Mouse (Mus musculus) midbrain, embryonic 14.5 days (tissue): Measurements from ENCODE around the gene Abcc1. TPM values are rescaled to one million over a fixed set of nuclear protein-coding genes. Genes with fewer than 3 reads are reported as not detected.
A peak's percentile ranks its signal among the peaks of the same experiment; 100 is the strongest.

Experiments
- ATAC-seq: fragments of 200-750 bp; cut with Nextera tagmentation; 2 replicates; pipeline ENCODE4 v1.8.0; 2017; ENCODE audit warnings: moderate number of reproducible peaks, moderate library complexity; ENCODE audit not compliant: low FRiP score, low TSS enrichment
- DNase-seq: peaks from one replicate; pipeline ENCODE4 v3.0.0-alpha.2; 2015
- H3K27ac ChIP-seq: fragments of 300-500 bp; sonication (generic); replicated peaks from 2 replicates; pipeline ENCODE4 v1.5.1; 2014; ENCODE audit warnings: mild to moderate bottlenecking, low read depth, low read length, moderate library complexity
- H3K27me3 ChIP-seq: fragments of 300-500 bp; sonication (generic); 2 replicates; pipeline ENCODE4 v1.6.1; 2014; ENCODE audit warnings: low read length, control low read depth, mixed read lengths; ENCODE audit not compliant: control insufficient read depth, insufficient read depth
- H3K36me3 ChIP-seq: fragments of 300-500 bp; sonication (generic); 2 replicates; pipeline ENCODE4 v1.6.1; 2014; ENCODE audit warnings: low read length, control low read depth; ENCODE audit not compliant: control insufficient read depth, insufficient read depth
- H3K4me1 ChIP-seq: fragments of 300-500 bp; sonication (generic); 2 replicates; pipeline ENCODE4 v1.6.1; 2014; ENCODE audit warnings: mild to moderate bottlenecking, antibody characterized with exemption, low read length, control low read depth; ENCODE audit not compliant: control insufficient read depth, insufficient read depth
- H3K4me2 ChIP-seq: fragments of 300-500 bp; sonication (generic); 2 replicates; pipeline ENCODE4 v1.6.1; 2014; ENCODE audit warnings: mild to moderate bottlenecking, low read length, moderate library complexity
- H3K4me3 ChIP-seq: fragments of 300-500 bp; sonication (generic); replicated peaks from 2 replicates; pipeline ENCODE4 v1.5.1; 2014; ENCODE audit warnings: low read depth, low read length
- H3K9ac ChIP-seq: fragments of 300-500 bp; sonication (generic); replicated peaks from 2 replicates; pipeline ENCODE4 v1.6.1; 2014; ENCODE audit warnings: mild to moderate bottlenecking, low read length, moderate library complexity
- H3K9me3 ChIP-seq: fragments of 300-500 bp; sonication (generic); 2 replicates; pipeline ENCODE4 v1.6.1; 2016; ENCODE audit warnings: low read length, control low read depth, mixed read lengths; ENCODE audit not compliant: control insufficient read depth
- WGBS: fragments of 180-500 bp; shearing (Covaris S2); extraction: QIAGEN DNeasy Blood & Tissue Kit; methylation state at CpG from one replicate; pipeline ENCODE4 v1.1.7; 2014; 5-methylcytosine and 5-hydroxymethylcytosine counted together
- polyA plus RNA-seq: library from polyadenylated mRNA; unstranded; fragments of >200 nt; fragmentation: Nextera tagmentation; extraction: Ambion mirVana; gene quantifications from 2 replicates; pipeline ENCODE4 v1.2.1, GENCODE M21; 2014

Abcc1 gene
- polyA plus RNA-seq, 1 experiment from 2014 or later: 9.6 TPM

- Histone ChIP-seq H3K9ac (no peak overlapping the region), H3K27ac (no peak overlapping the region), H3K36me3 (no peaks in the 10 kb centered on the region), H3K4me2 (no peak overlapping the region), H3K4me3 (no peak overlapping the region), H3K27me3 (no peaks in the 10 kb centered on the region), H3K4me1 (no peaks in the 10 kb centered on the region), H3K9me3 (no peaks in the 10 kb centered on the region)
- WGBS: 79% methylated on average over 3 of the region's 3 CpGs
- ATAC-seq (no peak), DNase-seq (no peak)
Observed at GRCm38 (mm10) chr16:14352234-14352633, 9.1 kb upstream of the Abcc1 start.

- no peak overlapping the region for H3K27ac ChIP-seq
- no peak overlapping the region for H3K9ac ChIP-seq
- no peaks in the 10 kb centered on the region for H3K36me3 ChIP-seq
- no peak overlapping the region for H3K4me3 ChIP-seq
- WGBS: 75% methylated on average over 5 of the region's 5 CpGs
- no peak for DNase-seq
- H3K27me3 ChIP-seq: no peaks in the 10 kb centered on the region
- H3K4me1 ChIP-seq: no peaks in the 10 kb centered on the region
- no peak overlapping the region for H3K4me2 ChIP-seq
- no peak for ATAC-seq
- H3K9me3 ChIP-seq: no peaks in the 10 kb centered on the region
Observed at GRCm38 (mm10) chr16:14352663-14353062, 8.7 kb upstream of the Abcc1 start.

- no peak for DNase-seq
- Histone ChIP-seq H3K36me3 (no peaks in the 10 kb centered on the region), H3K9me3 (no peaks in the 10 kb centered on the region), H3K4me3 (no peak overlapping the region), H3K27me3 (no peaks in the 10 kb centered on the region), H3K4me1 (peaks cover 13% of the 10 kb centered on the region), H3K9ac (no peak overlapping the region), H3K27ac (no peak overlapping the region), H3K4me2 (no peak overlapping the region)
- 85% methylated on average over 2 of the region's 2 CpGs for WGBS
- no peak for ATAC-seq
Observed at GRCm38 (mm10) chr16:14357859-14358258, 3.5 kb upstream of the Abcc1 start.

GRCm38 (mm10) chr16:14358531-14358930 lies 2.8 kb upstream of the Abcc1 start:
- ATAC-seq (no peak), DNase-seq (no peak)
- Histone ChIP-seq H3K9me3 (no peaks in the 10 kb centered on the region), H3K4me1 (peaks cover 16% of the 10 kb centered on the region), H3K4me3 (no peak overlapping the region), H3K9ac (no peak overlapping the region), H3K36me3 (no peaks in the 10 kb centered on the region), H3K27ac (no peak overlapping the region), H3K27me3 (no peaks in the 10 kb centered on the region), H3K4me2 (no peak overlapping the region)
- 76% methylated on average over 1 of the region's 1 CpGs for WGBS

GRCm38 (mm10) chr16:14360931-14361330 lies 427 bp upstream of the Abcc1 start:
- DNase-seq (peak; percentile 53), ATAC-seq (peak; percentile 25; the same call in 1 of the 2 replicates)
- Histone ChIP-seq H3K4me3 (peak overlapping the region; percentile 78), H3K27ac (peak overlapping the region; percentile 63; the same call in 1 of the 2 replicates), H3K9ac (peak overlapping the region; percentile 89), H3K36me3 (no peaks in the 10 kb centered on the region), H3K9me3 (no peaks in the 10 kb centered on the region), H3K4me1 (peaks cover 16% of the 10 kb centered on the region), H3K4me2 (peak overlapping the region; percentile 96), H3K27me3 (no peaks in the 10 kb centered on the region)
- WGBS: 3% methylated on average over 7 of the region's 7 CpGs

- peaks cover 16% of the 10 kb centered on the region for H3K4me1 ChIP-seq
- H3K27ac ChIP-seq: 0 out of 2 replicates have a peak overlapping the region, but pooled peaks have one; percentile 55
- H3K9ac ChIP-seq: peak overlapping the region; percentile 89
- H3K4me2 ChIP-seq: peak overlapping the region; percentile 96
- H3K27me3 ChIP-seq: no peaks in the 10 kb centered on the region
- no peaks in the 10 kb centered on the region for H3K9me3 ChIP-seq
- DNase-seq (peak; percentile 34), ATAC-seq (no peak)
- peak overlapping the region; percentile 78 for H3K4me3 ChIP-seq
- 25% methylated on average over 7 of the region's 7 CpGs for WGBS
- no peaks in the 10 kb centered on the region for H3K36me3 ChIP-seq
Observed at GRCm38 (mm10) chr16:14362099-14362820, 902 bp downstream of the Abcc1 start.

GRCm38 (mm10) chr16:14363496-14363895 lies 2.1 kb downstream of the Abcc1 start:
- Histone ChIP-seq H3K27me3 (no peaks in the 10 kb centered on the region), H3K4me3 (no peak overlapping the region), H3K4me1 (peaks cover 16% of the 10 kb centered on the region), H3K9ac (no peak overlapping the region), H3K4me2 (no peak overlapping the region), H3K36me3 (no peaks in the 10 kb centered on the region), H3K9me3 (no peaks in the 10 kb centered on the region), H3K27ac (no peak overlapping the region)
- ATAC-seq (no peak), DNase-seq (no peak)
- WGBS: 95% methylated on average over 3 of the region's 3 CpGs

- Histone ChIP-seq H3K36me3 (no peaks in the 10 kb centered on the region), H3K4me1 (peaks cover 16% of the 10 kb centered on the region), H3K27ac (no peak overlapping the region), H3K9ac (no peak overlapping the region), H3K9me3 (no peaks in the 10 kb centered on the region), H3K4me2 (no peak overlapping the region), H3K27me3 (no peaks in the 10 kb centered on the region), H3K4me3 (no peak overlapping the region)
- ATAC-seq (no peak), DNase-seq (no peak)
- WGBS: 95% methylated on average over 6 of the region's 6 CpGs
Observed at GRCm38 (mm10) chr16:14364066-14364465, 2.7 kb downstream of the Abcc1 start.

- WGBS: 79% methylated on average over 4 of the region's 4 CpGs
- DNase-seq (no peak), ATAC-seq (no peak)
- Histone ChIP-seq H3K27me3 (no peaks in the 10 kb centered on the region), H3K4me1 (peaks cover 16% of the 10 kb centered on the region), H3K9me3 (no peaks in the 10 kb centered on the region), H3K4me3 (no peak overlapping the region), H3K36me3 (no peaks in the 10 kb centered on the region), H3K9ac (no peak overlapping the region), H3K27ac (no peak overlapping the region), H3K4me2 (no peak overlapping the region)
Observed at GRCm38 (mm10) chr16:14365457-14365856, 4.1 kb downstream of the Abcc1 start.
